Mouse (Mus musculus) layer of hippocampus, adult 8-10 months (tissue): Measurements from ENCODE around the gene Gm5089. TPM values are rescaled to one million over a fixed set of nuclear protein-coding genes. Genes with fewer than 3 reads are reported as not detected.

ENCODE experiments used
- DNase-seq, 2 experiments: peaks; one replicate each; pipeline ENCODE4 v3.0.0; 2022; ENCODE audit warnings: low spot score in 2 of 2
- total RNA-seq, 4 experiments: library from RNA; stranded (reverse); gene quantifications; 2 replicates each; pipeline ENCODE4 v1.2.4; 2022

Gene Gm5089
- total RNA-seq, 4 experiments from 2014 or later = 0.32 to 0.92 (median 0.55) TPM

DNA sequence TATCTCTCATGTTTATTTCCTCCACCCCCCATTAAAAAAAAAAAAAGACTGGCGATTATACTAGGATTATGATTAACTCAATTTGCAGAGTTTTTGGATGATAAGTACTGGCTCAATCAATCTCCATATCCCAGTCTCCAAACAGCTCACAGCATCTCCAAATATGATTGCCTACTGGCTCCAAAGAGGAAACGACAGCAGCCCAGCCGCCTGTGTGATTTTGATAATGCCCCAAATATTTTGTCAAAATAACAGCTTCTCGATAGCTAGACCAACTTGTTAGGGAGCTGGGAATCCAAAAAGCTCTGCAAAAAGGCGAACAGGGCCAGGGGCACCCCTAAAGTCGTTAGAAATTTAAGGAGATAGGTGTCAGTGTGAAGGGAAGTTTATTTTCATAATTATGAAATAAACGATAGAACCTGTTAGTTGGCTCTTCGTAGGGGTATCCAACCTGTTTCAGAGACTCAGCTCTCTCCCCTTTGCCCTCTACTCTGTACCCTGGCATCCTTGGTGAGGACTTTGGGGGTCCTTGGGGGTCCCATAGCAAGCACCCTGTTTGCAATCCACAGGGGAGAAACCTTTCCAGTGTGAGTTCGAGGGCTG is 27.2 kb upstream of the Gm5089 start:
- no peak for DNase-seq

- no peak for DNase-seq
These were observed 26.4 kb upstream of the Gm5089 start for GRCm38 (mm10) chr14:122477261-122477671.

DNA sequence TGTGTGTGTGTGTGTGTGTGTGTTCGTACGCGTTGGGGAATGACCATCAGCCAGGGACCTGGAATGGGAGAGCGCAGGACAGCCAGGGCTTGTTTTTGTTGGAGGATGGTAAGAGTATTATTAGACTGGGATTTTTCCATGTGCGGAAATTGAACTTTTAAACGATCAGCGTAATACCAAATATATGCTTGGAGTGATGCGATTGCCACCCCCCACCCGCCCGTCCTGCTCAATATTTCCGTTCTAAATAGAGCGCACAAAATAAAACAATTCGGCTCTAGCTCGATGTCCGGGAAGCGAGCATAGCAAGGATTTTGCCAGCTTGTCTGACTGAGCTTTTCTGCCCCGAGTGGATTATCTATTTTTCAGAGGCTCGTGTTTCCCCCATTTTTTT is 25.9 kb upstream of the Gm5089 start:
- no peak for DNase-seq

GRCm38 (mm10) chr14:122476041-122476821 is 25.3 kb upstream of the Gm5089 start:
- peak in 1 of 2 experiments; percentile 10 for DNase-seq

DNA sequence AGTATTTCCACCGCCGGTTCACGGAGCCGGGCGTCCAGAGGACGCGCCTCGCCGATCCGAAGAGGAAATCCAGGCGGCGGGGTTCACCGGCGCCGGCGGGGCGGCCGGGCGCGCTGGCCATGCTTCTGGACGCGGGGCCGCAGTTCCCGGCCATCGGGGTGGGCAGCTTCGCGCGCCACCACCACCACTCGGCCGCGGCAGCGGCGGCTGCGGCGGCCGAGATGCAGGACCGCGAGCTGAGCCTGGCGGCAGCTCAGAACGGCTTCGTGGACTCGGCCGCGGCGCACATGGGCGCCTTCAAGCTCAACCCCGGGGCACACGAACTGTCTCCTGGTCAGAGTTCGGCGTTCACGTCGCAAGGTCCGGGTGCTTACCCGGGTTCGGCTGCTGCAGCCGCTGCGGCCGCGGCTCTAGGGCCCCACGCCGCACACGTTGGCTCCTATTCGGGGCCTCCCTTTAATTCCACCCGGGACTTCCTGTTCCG is 24.7 kb upstream of the Gm5089 start:
- no peak for DNase-seq

DNA sequence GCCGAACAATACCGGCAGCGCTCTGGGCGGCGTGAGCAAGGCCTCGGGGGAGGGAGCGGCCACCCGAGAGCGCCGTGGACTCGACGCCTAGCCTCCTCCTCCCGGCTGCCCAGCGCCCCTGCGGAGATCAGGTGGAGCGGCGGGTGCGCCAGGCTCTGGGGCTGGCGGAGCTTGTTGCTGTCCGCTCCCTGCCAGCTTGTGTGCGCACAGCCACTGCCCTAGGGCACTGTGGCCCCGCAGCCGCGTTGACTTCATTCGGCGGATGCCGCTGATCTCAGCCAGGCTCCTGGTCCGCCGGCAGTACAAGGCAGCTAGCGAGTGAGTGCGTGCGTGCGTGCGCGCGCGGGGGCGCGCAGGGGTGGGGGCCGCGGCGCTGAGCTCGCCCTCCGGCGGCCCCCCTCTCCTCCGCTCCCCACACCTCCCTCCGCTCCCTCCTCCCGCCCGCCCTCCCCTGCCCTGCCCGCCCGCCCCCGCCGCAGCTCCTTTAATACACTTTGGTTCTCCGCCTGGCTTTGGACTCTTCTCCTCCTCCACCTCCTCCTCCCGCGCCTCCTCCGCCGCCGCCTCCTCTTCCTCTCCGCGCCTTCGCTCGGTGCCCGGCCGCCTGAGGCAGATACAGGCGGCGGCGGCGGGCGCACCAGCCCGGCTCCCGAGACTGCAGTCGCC is 24.1 kb upstream of the Gm5089 start, which contains the start of gene Zic2:
Gene Zic2, plus strand, starts transcription at position 545 of the 666 bp plus-strand sequence.
- DNase-seq = peak in 1 of 2 experiments; percentile 52

DNA sequence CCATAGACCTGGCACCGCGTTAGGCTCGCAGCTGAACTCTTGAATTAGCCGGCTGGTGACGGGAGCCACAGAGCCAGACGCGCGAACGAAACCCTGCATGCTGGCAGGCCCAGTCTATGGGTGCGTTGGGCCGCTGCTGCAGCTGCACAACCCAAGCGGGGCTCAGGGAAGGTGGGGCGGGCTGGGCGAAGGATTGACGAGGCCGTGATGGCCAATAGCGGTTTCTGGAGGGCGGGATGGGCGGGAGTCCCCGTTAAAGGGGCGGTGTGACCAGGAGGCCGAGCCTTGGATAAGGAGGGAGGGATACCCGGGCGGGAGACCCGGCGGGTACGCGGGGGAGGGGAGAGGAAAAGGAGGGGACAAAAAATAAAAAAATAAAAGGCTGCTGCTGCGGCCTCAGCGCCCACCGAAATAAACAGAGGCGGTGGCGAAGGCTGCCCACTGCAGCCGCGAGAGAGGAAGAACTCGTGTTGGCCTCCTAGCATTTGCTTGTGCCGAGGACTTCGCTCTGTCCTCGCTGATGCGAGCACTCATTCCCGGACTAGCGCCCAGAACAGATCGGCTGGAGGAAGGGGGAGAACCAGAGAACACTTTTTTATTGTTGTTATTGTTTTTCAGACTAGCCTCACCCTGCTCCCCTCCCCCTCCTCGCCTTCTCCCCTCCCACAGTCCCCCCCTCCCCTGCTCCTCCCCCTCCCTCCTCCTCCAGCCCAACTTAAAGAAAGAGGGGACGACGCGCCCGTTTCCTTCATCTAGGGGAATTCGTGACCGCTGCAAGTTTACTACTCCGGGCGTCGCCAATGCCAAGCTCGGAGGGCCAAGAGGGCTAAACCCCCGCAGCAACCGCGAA is 23.4 kb upstream of the Gm5089 start:
- DNase-seq = peak in 1 of 2 experiments; percentile 26

- DNase-seq = no peak
These were observed 22.4 kb upstream of the Gm5089 start for GRCm38 (mm10) chr14:122473211-122473751.

DNA sequence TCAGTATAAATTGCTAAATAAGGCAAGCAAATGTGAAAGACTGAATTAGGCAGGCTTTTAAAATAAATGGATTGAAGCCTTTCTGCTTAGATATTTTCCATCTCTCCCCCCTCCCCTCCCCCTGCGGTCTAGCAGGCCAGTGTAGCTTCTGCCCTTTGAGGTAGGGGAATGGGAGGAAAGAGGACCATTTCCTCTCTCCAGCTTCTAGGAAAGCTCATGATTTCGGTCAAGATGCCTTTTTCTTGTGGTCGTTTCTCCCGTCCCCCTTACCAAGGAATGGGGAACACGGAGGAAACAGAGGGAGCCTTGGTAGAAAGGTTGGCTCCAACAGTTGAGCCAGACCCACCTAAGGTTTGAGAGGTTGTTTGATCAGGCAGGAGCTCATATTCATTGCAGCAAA is 21.7 kb upstream of the Gm5089 start:
- DNase-seq = no peak

GRCm38 (mm10) chr14:122472161-122472560 is 21.2 kb upstream of the Gm5089 start:
- no peak for DNase-seq

DNA sequence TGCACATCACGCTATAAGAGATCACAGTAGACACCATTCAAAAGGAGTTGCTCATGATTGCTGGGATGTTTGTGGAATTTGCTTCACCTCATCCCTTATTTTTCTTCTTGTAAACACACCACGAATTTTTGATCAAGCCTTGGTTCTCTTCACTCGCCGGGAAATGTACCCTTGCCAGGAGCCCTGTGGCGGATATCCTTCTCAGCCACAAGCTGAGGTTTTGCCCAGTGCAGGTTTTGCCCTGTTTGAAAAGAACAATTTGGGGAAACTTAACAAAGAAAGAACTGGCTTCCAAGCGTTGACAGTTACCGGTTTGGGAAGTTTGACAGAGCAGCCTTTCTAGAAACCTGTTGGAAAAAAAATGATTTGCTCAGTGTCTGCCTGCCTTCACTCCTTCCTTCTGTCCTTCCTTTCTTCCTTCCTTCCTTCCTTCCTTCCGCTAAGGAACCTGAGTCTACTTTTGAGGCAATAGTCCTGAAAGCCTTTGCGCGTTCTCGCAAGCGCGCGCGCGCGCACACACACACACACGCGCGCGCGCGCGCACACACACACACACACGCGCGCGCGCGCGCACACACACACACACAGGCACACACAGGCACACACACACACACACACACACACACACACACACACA is 20.7 kb upstream of the Gm5089 start:
- no peak for DNase-seq

- no peak for DNase-seq
These were observed 18.2 kb upstream of the Gm5089 start for GRCm38 (mm10) chr14:122468971-122469755.

DNA sequence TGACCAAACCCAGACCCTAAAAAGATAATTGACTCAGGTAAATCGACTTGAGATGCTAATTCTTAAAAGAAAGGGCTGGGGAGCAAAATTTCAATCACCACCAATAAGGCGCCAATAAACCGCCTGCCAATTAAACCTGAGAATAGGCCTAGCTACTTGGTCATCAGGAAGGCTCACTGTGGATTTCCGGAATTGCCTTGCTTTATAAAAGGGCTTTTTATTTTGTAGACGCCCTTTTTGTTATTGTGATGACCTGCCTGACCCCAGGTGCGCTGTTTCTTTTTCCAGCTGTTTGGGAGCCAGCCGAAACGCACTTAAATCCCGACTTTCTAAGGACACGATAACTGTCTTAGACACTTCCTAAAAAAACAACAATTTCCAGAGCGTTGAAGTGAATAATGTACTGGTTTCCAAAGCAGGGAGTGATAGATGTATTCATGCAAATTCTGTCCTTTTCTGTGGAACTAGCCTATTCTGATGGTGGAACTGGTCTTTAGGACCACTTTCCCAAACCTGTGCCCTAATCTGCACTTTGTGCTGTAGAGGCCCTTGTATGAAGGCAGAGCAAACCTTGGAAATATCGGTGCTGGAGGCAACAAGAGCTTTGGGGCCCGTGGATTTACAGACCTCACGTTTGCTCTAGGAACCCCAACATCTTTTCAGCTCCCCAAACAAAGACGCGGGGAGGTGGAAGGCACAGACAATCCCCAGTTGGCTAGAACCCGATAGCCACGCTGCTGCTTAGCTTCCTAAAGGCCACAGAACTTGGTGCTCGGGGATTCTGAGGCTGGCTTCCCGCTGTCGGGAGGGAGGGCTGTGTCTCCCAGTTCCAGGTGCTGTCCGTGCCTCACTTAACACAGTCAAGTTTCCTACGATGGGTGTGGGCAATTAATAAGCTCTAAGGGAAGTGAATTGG is 17.3 kb upstream of the Gm5089 start:
- no peak for DNase-seq

- DNase-seq = no peak
These were observed 15.9 kb upstream of the Gm5089 start for GRCm38 (mm10) chr14:122466756-122467362.

DNA sequence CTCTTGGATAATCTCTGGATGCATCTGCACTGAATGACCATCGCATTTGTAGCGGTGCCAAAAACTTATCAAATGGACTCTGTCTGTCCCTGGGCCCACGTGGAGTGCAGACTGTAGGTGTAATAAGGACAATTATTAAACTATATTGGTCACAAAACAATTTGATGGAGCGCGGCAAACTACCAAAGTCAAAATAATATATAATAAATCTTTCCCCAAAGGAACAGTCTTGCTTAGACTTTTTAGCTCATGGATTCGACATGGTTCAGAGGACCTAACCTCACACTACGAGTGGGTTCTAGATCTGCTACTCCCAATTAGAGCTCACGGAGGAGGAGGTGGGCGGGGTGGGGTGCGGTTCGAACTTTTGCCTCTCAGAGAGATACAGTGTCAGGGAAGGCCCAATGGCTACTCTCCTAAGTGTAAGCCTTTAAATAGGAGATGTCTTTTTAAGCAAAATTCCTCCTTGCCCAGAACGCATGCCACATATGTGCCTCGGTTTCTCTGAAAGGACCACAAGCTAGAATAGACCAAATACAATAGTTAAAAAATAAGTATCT is 15.1 kb upstream of the Gm5089 start:
- DNase-seq = no peak

- peak in 1 of 2 experiments; percentile 39 for DNase-seq
These were observed 14.1 kb upstream of the Gm5089 start, which contains the start of gene Zic5 for GRCm38 (mm10) chr14:122464763-122465741. Gene Zic5 (minus strand): TSS chr14:122465677.
